Mouse (Mus musculus) retina, postnatal 1 day (tissue): ENCODE measurements around the gene Gm28079.
"Not testable (repeated sequence)": the region's sequence is repeated elsewhere in the genome, so short reads cannot be mapped to it uniquely, and the experiment has no call there.

Source experiments
- DNase-seq: peaks from one replicate; pipeline ENCODE4 v3.0.0-alpha.2; 2012

The Gm28079 gene

GRCm38 (mm10) chrY:70014799-70015198, at the start of gene Gm28079:
Gene Gm28079, minus strand, starts transcription at chrY:70014899.
- DNase-seq: not testable (repeated sequence)
